Mouse (Mus musculus): ENCODE data around the gene Tnip1. TPM values are rescaled to one million over a fixed set of nuclear protein-coding genes. Genes with fewer than 3 reads are reported as not detected.

The Tnip1 gene
- total and polyA plus RNA-seq, 3 experiments: 36.1 to 137 (median 67.8) TPM

- peak; percentile 64 for DNase-seq (ENCODE audit: extremely low read depth)
- in situ Hi-C loops (cut with MboI; ENCODE audit: low pct_ligation_motif_present, low pct_unique_long_range_greater_than_20kb, low sequenced_read_pairs): loop anchor here (10.0 to 25.0 kb wide), 2 partner anchors 270 to 503 kb away; partner anchors contain the start of gene Slc36a3
- Histone ChIP-seq H3K27me3 (replicated peaks) (no peaks in the 10 kb centered on the region), H3K4me3 (replicated peaks in 1 of 3; ENCODE audit: low read depth in 2 of 3, low read length in 2 of 3, poor library complexity in 1 of 3) (no peak overlapping the region), H3K4me2 (ENCODE audit: insufficient read depth, low read depth, poor library complexity, severe bottlenecking) (no peak overlapping the region), H3K4me1 (ENCODE audit: control insufficient read depth in 1 of 2, insufficient read depth in 2 of 2) (peaks cover 3 to 13% of the 10 kb centered on the region in 2 experiments), H3K9ac (ENCODE audit: insufficient read depth, low read depth) (no peak overlapping the region), H3K79me2 (replicated peaks; ENCODE audit: control insufficient read depth, extremely low read depth, insufficient read depth, poor library complexity, severe bottlenecking) (no peaks in the 10 kb centered on the region), H3K9me3 (replicated peaks; ENCODE audit: low read length) (no peaks in the 10 kb centered on the region), H3K36me3 (replicated peaks in 1 of 2; ENCODE audit: control insufficient read depth in 1 of 2, insufficient read depth in 1 of 2, low read length in 1 of 2) (no peaks in the 10 kb centered on the region), H3K27ac (ENCODE audit: insufficient read depth, low read depth) (no peak overlapping the region)
- dilution Hi-C loops (cut with MboI; ENCODE audit: extremely low pct_ligation_motif_present, extremely low pct_unique_long_range_greater_than_20kb, low sequenced_read_pairs): no loop called here
- TF ChIP-seq CHD1 (IDR thresholded peaks at IDR 0.05; ENCODE audit: low read depth, low read length) (no peak), EP300 (IDR thresholded peaks at IDR 0.05; ENCODE audit: low read length) (peak; percentile 48; the same call in 1 of the 2 replicates), E2F4 (IDR thresholded peaks at IDR 0.05; ENCODE audit: insufficient replicate concordance, low read depth, low read length) (no peak), ZNF384 (IDR thresholded peaks at IDR 0.05; ENCODE audit: low read depth, low read length) (peak; percentile 52; the same call in 1 of the 2 replicates), CHD2 (IDR thresholded peaks at IDR 0.05; ENCODE audit: low read length) (peak; percentile 42; the same call in 1 of the 2 replicates), BHLHE40 (IDR thresholded peaks at IDR 0.05; ENCODE audit: low read depth, low read length) (no peak), POLR2AphosphoS2 (IDR thresholded peaks at IDR 0.05; ENCODE audit: low read depth, low read length) (no peak), IRF4 (IDR thresholded peaks at IDR 0.05; ENCODE audit: low read depth, low read length) (no peak), USF1 (IDR thresholded peaks at IDR 0.05; ENCODE audit: low read depth, low read length) (no peak), RAD21 (IDR thresholded peaks at IDR 0.05; ENCODE audit: low read depth, low read length) (no peak), ZKSCAN1 (IDR thresholded peaks at IDR 0.05; ENCODE audit: borderline replicate concordance, low read depth, low read length) (no peak), ETS1 (conservative IDR thresholded peaks at IDR 0.05; ENCODE audit: low read depth, low read length) (no peak), ELF1 (IDR thresholded peaks at IDR 0.05; ENCODE audit: low read depth, low read length) (peak; percentile 79), POLR2A (IDR thresholded peaks at IDR 0.05; ENCODE audit: low read depth, low read length) (no peak), MAFK (IDR thresholded peaks at IDR 0.05; ENCODE audit: insufficient replicate concordance, low read length) (peak; percentile 46; the same call in 1 of the 2 replicates), SIN3A (IDR thresholded peaks at IDR 0.05; ENCODE audit: low read length) (no peak), HCFC1 (IDR thresholded peaks at IDR 0.05; ENCODE audit: low read depth, low read length) (peak; percentile 46; the same call in 1 of the 2 replicates)
Measured at GRCm38 (mm10) chr11:54884197-54884828, 78.4 kb downstream of the Tnip1 start.

- DNase-seq (ENCODE audit: extremely low read depth): no peak
- dilution Hi-C loops (cut with MboI; ENCODE audit: extremely low pct_ligation_motif_present, extremely low pct_unique_long_range_greater_than_20kb, low sequenced_read_pairs): no loop called here
- no peak overlapping the region for H3K9ac ChIP-seq (ENCODE audit: insufficient read depth, low read depth)
Measured at GRCm38 (mm10) chr11:54882671-54883070, 80.0 kb downstream of the Tnip1 start.

More at GRCm38 (mm10) chr11:54882671-54883070, 80.0 kb downstream of the Tnip1 start:
- Histone ChIP-seq H3K27ac (ENCODE audit: insufficient read depth, low read depth) (no peak overlapping the region), H3K4me1 (ENCODE audit: control insufficient read depth in 1 of 2, insufficient read depth in 2 of 2) (peaks cover 3 to 16% of the 10 kb centered on the region in 2 experiments), H3K9me3 (replicated peaks; ENCODE audit: low read length) (no peaks in the 10 kb centered on the region), H3K36me3 (replicated peaks in 1 of 2; ENCODE audit: control insufficient read depth in 1 of 2, insufficient read depth in 1 of 2, low read length in 1 of 2) (no peaks in the 10 kb centered on the region), H3K27me3 (replicated peaks) (no peaks in the 10 kb centered on the region), H3K4me3 (replicated peaks in 1 of 3; ENCODE audit: low read depth in 2 of 3, low read length in 2 of 3, poor library complexity in 1 of 3) (no peak overlapping the region), H3K79me2 (replicated peaks; ENCODE audit: control insufficient read depth, extremely low read depth, insufficient read depth, poor library complexity, severe bottlenecking) (no peaks in the 10 kb centered on the region), H3K4me2 (ENCODE audit: insufficient read depth, low read depth, poor library complexity, severe bottlenecking) (no peak overlapping the region)
- TF ChIP-seq IRF4 (IDR thresholded peaks at IDR 0.05; ENCODE audit: low read depth, low read length) (no peak), SIN3A (IDR thresholded peaks at IDR 0.05; ENCODE audit: low read length) (no peak), UBTF (IDR thresholded peaks at IDR 0.05; ENCODE audit: low read depth, low read length) (no peak), RCOR1 (conservative IDR thresholded peaks at IDR 0.05; ENCODE audit: low read depth, low read length) (no peak), EP300 (IDR thresholded peaks at IDR 0.05; ENCODE audit: low read length) (no peak), ZMIZ1 (IDR thresholded peaks at IDR 0.05; ENCODE audit: low read depth, low read length) (no peak), JUN (IDR thresholded peaks at IDR 0.05; ENCODE audit: insufficient read depth, low read depth, low read length) (no peak), MAX (IDR thresholded peaks at IDR 0.05; ENCODE audit: low read length) (no peak), NELFE (IDR thresholded peaks at IDR 0.05; ENCODE audit: low read depth, low read length) (no peak), E2F4 (IDR thresholded peaks at IDR 0.05; ENCODE audit: insufficient replicate concordance, low read depth, low read length) (no peak), HCFC1 (IDR thresholded peaks at IDR 0.05; ENCODE audit: low read depth, low read length) (no peak), USF1 (IDR thresholded peaks at IDR 0.05; ENCODE audit: low read depth, low read length) (no peak)
- in situ Hi-C loops (cut with MboI; ENCODE audit: low pct_ligation_motif_present, low pct_unique_long_range_greater_than_20kb, low sequenced_read_pairs): loop anchor here (10.0 to 25.0 kb wide), 2 partner anchors 272 to 505 kb away; partner anchors contain the start of gene Slc36a3
